Mouse (Mus musculus) retina, postnatal 1 day (tissue): ENCODE results near the gene Negr1.
A peak's percentile ranks its signal among the peaks of the same experiment; 100 is the strongest.
"Not testable (repeated sequence)": the region's sequence is repeated elsewhere in the genome, so short reads cannot be mapped to it uniquely, and the experiment has no call there.

Source experiments
- DNase-seq: peaks from one replicate; pipeline ENCODE4 v3.0.0-alpha.2; 2012

Gene Negr1

GRCm38 (mm10) chr3:157024580-157024979 is 463.0 kb downstream of the Negr1 start:
- DNase-seq = no peak

GRCm38 (mm10) chr3:157031513-157032142 is 470.0 kb downstream of the Negr1 start:
- no peak for DNase-seq

- no peak for DNase-seq
Observed at GRCm38 (mm10) chr3:157036016-157036415, 474.4 kb downstream of the Negr1 start.

DNA sequence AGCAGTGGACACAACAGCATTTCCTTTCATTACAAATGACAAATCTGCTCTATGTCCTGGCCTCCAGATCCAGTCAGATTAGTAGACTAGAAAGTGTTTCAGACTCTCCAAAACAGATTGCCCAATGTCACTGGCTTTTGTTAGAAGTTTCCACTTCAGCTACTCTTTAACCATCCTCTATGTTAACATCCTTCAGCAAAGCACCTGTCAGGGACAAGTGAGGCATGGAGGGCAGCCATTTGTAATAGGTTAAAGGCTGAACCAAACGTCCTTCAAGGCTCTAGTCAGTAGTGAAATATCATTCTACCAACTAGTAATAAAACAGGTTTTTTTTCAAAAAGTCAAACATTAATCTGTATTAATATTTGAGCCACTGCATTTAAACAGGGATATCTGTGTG is 475.0 kb downstream of the Negr1 start:
- no peak for DNase-seq

DNA sequence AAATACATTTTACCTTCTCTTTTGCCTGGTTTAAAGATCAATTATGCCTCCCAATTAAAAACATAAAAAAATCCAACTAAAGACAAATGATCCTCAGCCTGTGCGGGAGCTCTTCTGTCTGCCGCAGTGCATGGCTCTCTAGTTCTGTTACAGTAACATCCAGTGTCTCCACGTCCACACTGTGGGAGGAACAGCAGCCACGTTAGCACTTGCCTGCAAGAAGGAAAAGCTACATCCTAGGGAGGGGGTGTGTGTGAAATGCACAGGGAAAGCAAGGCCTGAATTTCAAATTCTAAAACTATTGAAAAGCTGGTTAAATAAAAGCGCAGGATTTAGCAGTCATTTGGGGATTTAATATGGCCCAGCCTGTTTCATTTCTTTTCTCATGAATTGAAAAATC is 479.0 kb downstream of the Negr1 start:
- DNase-seq = peak; percentile 23

DNA sequence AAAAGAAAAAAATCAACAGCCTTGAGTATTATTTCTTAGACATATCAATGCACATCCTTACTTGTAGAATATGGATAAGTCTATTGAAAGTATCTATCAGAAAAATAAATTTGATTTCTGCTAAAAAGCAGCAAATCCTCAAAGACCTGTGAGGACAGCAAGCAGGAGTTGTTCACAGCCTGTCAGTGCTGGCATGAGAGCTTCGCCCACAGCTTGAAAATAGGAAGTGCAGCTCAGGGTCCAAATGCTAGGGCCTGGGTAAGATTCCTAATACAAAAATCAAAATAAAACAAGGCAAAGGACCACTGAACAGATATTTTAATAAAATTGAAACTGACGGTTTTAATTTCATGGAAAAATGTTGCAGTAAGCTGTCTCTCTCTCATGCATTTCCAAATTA is 483.0 kb downstream of the Negr1 start:
- DNase-seq = no peak

DNA sequence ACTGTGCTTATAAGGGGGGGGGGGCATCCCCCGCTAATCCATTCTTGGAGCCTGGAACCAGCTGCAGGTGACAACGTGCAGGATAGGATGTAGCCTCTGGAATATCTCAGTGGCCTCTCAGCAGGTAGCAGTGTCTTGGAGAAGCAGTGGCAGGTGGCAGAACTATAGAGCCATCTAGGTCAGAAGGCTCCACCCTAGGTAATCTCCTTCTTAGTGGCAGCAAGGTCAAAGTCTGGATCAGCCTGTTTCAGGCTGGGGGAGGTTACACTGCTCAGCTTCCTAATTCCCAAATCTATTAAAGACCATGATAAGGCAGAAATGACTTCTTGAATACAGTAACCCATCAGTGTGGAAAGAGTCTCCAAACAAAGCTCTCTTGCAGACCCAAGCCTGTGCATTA is 502.8 kb downstream of the Negr1 start:
- DNase-seq = not testable (repeated sequence)

GRCm38 (mm10) chr3:157066331-157066730 is 504.7 kb downstream of the Negr1 start:
- no peak for DNase-seq

GRCm38 (mm10) chr3:157079250-157079965 is 517.8 kb downstream of the Negr1 start:
- DNase-seq = no peak

GRCm38 (mm10) chr3:157079966-157080306 is 518.3 kb downstream of the Negr1 start:
- no peak for DNase-seq

DNA sequence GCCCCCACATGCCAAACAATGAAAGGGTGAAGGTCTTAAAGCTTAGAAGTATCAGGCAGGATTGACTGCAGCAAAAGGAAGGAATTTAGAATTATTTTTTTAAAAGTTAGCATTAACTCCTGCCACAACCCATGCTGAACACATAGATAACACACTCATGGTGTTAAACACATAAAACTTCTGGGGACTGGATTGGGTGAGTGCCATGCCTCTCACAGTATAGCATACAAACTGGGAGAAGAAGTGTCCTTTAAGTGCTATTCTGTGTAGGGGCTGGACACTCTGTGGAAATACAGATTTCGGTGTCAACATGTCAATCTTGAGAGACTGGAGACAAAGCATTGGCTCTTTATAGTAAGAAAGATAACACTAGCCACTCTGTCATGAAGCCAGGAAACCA is 519.0 kb downstream of the Negr1 start:
- DNase-seq = no peak

DNA sequence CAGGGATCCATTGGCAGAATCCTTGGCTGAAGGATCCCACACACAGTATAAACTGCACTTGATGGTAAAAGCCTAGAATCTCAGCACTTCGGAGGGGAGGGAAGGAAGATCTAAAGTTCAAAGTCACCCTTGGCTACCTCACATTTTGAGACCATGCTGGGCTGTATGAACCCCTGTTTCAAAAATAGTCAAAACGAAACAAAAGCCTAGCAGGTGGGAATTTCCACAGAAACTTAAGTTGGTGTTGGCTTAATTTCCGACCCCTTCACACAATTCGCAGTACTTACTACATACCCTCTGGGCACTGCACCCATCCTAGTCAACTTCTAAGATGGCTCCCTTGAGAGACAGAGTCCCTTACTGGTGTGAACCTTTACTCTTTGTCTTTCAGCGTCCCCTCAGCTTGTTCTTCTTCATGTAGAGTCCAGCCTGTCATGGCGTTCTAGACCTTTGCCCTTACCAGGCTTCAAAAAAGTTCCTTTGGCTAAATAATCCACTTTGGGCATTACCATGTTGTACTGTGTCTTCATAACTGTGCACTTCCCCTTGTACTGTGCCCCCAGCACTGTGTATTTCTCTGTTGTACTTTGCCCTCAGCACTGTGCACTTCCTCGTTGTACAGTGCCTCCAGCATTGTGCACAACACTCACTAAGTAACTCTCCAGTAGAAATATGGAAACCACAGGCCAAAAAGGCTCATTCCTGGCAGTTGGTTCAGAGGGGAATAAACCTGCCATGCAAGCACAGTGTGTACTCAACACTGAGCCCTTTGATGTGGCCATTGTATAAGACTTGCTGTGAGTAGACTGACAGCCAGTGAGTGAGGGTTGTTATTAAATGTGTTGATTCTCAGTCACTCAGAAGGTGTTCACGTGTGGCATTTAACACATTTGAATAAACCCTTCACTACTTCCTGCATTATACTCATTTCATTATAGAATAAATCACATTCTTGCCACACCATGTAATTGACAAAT is 521.5 kb downstream of the Negr1 start:
- DNase-seq = no peak

DNA sequence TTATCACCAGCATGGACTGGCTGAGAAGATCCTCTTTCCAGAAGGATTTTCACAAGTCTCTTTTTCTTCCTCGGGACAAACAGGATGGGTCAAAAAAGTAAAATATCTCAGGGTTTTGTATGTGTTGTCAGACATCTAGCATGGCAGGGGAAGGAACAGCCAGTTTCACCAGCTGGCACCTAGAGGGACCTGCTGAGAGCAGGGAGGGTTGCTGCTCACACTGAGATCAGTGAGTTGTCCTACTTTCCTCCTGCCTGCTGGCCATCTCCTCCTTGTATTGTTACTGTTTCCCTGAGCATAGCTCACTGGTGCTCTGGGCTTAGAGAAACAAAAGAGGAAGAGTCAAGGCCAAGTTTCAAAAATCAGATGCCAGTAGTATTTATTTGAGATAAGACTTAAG is 523.6 kb downstream of the Negr1 start:
- DNase-seq = peak; percentile 21

DNA sequence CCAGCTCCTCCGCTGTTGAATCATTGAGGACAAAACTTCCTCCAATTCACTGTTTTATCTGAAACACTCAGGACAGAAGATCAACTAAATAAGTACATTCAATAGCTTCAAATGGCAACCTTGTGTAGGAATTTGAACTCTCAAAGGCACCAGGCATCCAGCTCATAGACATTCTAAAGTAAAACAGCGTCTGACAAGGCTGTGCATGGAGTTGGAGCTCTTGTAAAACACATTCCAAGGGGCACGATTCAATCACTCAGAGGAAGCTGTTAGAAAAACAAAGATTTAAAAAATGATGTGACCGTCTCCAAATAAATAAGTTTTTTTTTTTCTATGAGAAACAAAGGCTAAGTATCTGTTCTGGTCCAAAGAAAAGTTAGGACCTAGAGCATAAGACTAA is 528.5 kb downstream of the Negr1 start:
- DNase-seq = no peak

DNA sequence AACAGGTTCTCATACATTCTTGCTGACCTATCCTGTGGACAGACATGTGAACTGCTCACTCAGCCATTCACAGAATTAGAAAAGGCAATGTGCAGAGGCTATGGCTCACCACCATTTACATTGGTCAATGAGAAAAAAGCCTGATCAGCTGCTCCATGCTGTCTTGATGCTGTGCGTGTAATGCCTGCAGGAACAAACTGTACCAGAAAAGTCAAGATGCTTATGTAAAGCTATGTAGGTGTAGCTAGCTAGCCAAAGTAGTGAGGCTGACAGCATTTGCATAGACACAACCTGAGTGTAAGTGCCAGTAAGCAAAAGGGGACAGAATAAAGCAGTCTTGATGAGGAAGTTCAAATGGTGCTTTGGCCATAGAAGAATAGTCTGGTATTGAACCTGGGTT is 534.7 kb downstream of the Negr1 start:
- no peak for DNase-seq

GRCm38 (mm10) chr3:157097514-157097913 is 535.9 kb downstream of the Negr1 start:
- DNase-seq = no peak

GRCm38 (mm10) chr3:157098417-157098816 is 536.8 kb downstream of the Negr1 start:
- no peak for DNase-seq

- no peak for DNase-seq
Observed at GRCm38 (mm10) chr3:157104866-157105579, 543.4 kb downstream of the Negr1 start.

- no peak for DNase-seq
Observed at GRCm38 (mm10) chr3:157105580-157106264, 544.1 kb downstream of the Negr1 start.

DNA sequence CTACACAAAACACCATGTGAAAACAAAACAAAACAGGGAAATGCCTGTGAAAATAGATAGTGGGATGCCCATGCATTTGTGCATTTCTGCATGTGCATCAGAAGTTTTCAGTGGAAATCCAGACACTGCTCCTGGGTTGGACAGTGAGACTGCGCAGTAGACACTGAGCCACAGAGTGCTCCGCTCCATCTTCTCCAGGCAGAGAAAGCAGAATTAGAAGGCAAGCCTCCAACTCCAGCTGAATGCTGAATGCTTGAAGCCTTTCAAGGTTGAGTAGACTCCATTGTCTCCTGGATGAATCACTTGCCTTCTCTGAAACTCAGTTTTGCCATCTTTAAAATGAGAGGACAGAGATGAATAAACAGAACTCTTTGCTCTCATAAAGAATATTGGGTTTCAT is 546.6 kb downstream of the Negr1 start:
- DNase-seq = no peak

- peak; percentile 64 for DNase-seq
Observed at GRCm38 (mm10) chr3:157109308-157109707, 547.7 kb downstream of the Negr1 start.

GRCm38 (mm10) chr3:157115105-157115760 is 553.6 kb downstream of the Negr1 start:
- DNase-seq = peak; percentile 52
